Mouse (Mus musculus) cerebellum, adult 2 months (tissue): ENCODE measurements around the gene Ptprb.

Source experiments
- CTCF ChIP-seq: fragments of 200-500 bp; IDR thresholded peaks from 2 replicates; pipeline ENCODE4 v1.5.1; 2011; ENCODE audit warnings: low read depth, mild to moderate bottlenecking, control low read depth, low read length, moderate library complexity, borderline replicate concordance; ENCODE audit not compliant: insufficient read depth
- POLR2A ChIP-seq: fragments of 200-500 bp; IDR thresholded peaks from 2 replicates; pipeline ENCODE4 v1.6.1; 2011; ENCODE audit warnings: low read length, control low read depth, borderline replicate concordance; ENCODE audit not compliant: insufficient read depth

DNA sequence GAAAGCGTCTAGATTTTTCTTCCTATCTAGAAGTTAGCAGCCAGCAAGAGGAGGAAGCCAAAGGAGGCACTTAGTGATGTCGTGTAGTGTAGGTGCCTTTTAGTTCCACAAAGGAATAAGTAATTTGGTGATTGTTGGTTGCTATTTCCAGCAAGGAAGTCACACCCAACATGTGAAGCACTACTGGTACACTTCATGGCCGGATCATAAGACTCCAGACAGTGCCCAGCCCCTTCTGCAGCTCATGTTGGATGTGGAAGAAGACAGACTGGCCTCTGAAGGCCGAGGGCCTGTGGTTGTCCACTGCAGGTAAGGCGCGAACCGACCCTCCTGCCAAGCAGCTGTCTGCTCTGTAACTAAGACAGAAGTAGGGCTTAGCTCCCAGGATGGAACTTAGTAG, 22.7 kb upstream of the Ptprb start:
- TF ChIP-seq POLR2A = no peak
- no peak for TF ChIP-seq CTCF
